Mouse (Mus musculus) forebrain, postnatal 0 days (tissue): ENCODE results near the gene Lrp1. TPM values are rescaled to one million over a fixed set of nuclear protein-coding genes. Genes with fewer than 3 reads are reported as not detected.

ENCODE experiments used
- ATAC-seq: fragments of 200-750 bp; cut with Nextera tagmentation; 2 replicates; pipeline ENCODE4 v1.8.0; 2017; ENCODE audit warnings: mild to moderate bottlenecking, moderate library complexity
- DNase-seq: peaks from one replicate; pipeline ENCODE4 v3.0.0-alpha.2; 2015
- H3K27ac ChIP-seq: fragments of 300-500 bp; sonication (generic); 2 replicates; pipeline ENCODE4 v1.5.1; 2014; ENCODE audit warnings: low read depth, mild to moderate bottlenecking, antibody characterized with exemption, low read length, moderate library complexity, mixed read lengths
- H3K27me3 ChIP-seq: fragments of 300-500 bp; sonication (generic); 2 replicates; pipeline ENCODE4 v1.6.1; 2014; ENCODE audit warnings: mild to moderate bottlenecking, low read length, mixed read lengths; ENCODE audit not compliant: insufficient read depth
- H3K36me3 ChIP-seq: fragments of 300-500 bp; sonication (generic); 2 replicates; pipeline ENCODE4 v1.6.1; 2014; ENCODE audit warnings: mild to moderate bottlenecking, moderate library complexity; ENCODE audit not compliant: insufficient read depth
- H3K4me1 ChIP-seq: fragments of 300-500 bp; sonication (generic); 2 replicates; pipeline ENCODE4 v1.6.1; 2014; ENCODE audit warnings: antibody characterized with exemption; ENCODE audit not compliant: insufficient read depth
- H3K4me2 ChIP-seq: fragments of 300-500 bp; sonication (generic); 2 replicates; pipeline ENCODE4 v1.6.1; 2014; ENCODE audit warnings: low read depth, mild to moderate bottlenecking, moderate library complexity
- H3K4me3 ChIP-seq: fragments of 300-500 bp; sonication (generic); 2 replicates; pipeline ENCODE4 v1.5.1; 2014; ENCODE audit warnings: low read depth, low read length, mixed read lengths
- H3K9ac ChIP-seq: fragments of 300-500 bp; sonication (generic); 2 replicates; pipeline ENCODE4 v1.6.1; 2014; ENCODE audit warnings: mild to moderate bottlenecking
- H3K9me3 ChIP-seq: fragments of 300-500 bp; sonication (generic); 2 replicates; pipeline ENCODE4 v1.6.1; 2016; ENCODE audit warnings: low read length
- CTCF ChIP-seq: sonication (generic); IDR thresholded peaks from 2 replicates; pipeline ENCODE4 v1.5.1; 2016; ENCODE audit warnings: antibody characterized with exemption, control low read depth, low read depth
- WGBS: fragments of 180-500 bp; shearing (Covaris S2); extraction: QIAGEN DNeasy Blood & Tissue Kit; methylation state at CpG from one replicate; pipeline ENCODE4 v1.1.7; 2014; 5-methylcytosine and 5-hydroxymethylcytosine counted together
- polyA plus RNA-seq: library from polyadenylated mRNA; unstranded; fragments of >200 nt; fragmentation: Nextera tagmentation; extraction: Ambion mirVana; gene quantifications from 2 replicates; pipeline ENCODE4 v1.2.1, GENCODE M21; 2015
- total RNA-seq: library from RNA; depleted of rRNA; stranded (reverse); fragments of >200 nt; gene quantifications from 2 replicates; pipeline ENCODE4 v1.2.3, GENCODE M21; 2014

The Lrp1 gene
- total and polyA plus RNA-seq, 2 experiments from 2014 or later, result 70.4 to 228 TPM

DNA sequence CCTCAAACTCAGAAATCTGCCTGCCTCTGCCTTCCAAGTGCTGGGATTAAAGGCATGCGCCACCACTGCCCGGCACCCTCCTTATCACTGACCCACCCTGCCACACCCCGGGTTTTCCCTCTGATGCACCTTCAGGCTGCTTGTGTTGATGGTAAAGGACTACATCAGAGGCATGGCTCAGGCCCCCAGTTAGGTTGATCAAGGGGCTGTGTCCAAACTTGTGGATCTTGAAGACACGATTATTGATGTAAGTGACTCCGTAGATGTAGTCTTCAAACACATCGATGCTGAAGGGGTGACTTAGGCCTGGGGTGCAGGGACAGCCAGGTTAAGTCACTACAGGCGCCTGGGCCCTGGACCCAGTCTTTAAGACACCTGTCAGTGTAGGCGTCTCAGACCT, 79.4 kb downstream of the Lrp1 start:
- H3K9me3 ChIP-seq, result no peaks in the 10 kb centered on the region
- no peak overlapping the region for H3K4me2 ChIP-seq
- H3K27ac ChIP-seq, result no peak overlapping the region
- WGBS, result 98% methylated on average over 8 of the region's 8 CpGs
- no peak for DNase-seq
- no peak overlapping the region for H3K9ac ChIP-seq
- TF ChIP-seq CTCF, result no peak
- peaks cover 82% of the 10 kb centered on the region for H3K36me3 ChIP-seq
- H3K27me3 ChIP-seq, result no peaks in the 10 kb centered on the region
- no peaks in the 10 kb centered on the region for H3K4me1 ChIP-seq
- no peak for ATAC-seq
- H3K4me3 ChIP-seq, result no peak overlapping the region

DNA sequence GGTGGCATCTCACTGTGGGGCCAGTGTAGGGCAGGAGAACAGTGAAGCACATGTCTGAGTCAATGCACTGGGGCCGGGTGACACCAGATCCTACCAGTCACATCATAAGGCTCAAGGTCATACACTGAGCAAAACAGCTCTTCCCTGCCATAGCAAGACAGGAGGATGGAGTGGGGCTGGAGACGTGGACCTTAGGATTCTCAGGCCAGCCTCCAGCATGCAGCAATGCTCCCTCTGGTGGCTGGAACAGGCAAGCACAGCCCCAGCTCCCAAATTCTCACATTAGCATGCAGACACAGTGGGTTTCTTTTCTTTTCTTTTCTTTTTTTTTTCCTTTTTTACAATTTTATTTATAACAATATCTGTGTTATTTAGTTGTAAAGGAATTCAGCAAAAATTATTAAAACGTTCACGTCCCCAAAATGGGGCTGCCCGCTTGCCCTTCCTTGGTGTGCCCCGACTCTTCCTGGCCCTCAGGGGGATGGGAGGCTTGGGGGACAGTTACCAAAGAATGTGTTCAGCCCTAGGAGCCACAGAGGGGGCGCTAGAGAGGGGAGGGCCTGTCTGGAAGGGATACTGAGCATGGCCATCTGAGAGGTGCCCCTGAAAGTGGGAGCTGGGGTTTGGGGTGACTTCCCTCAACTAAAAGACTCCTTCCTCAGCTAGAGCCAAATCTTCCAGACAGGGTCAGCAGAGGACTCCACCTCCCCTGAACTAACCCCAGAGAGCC, 82.9 kb downstream of the Lrp1 start:
- peak; percentile 39 for ATAC-seq
- no peak overlapping the region for H3K9ac ChIP-seq

DNA sequence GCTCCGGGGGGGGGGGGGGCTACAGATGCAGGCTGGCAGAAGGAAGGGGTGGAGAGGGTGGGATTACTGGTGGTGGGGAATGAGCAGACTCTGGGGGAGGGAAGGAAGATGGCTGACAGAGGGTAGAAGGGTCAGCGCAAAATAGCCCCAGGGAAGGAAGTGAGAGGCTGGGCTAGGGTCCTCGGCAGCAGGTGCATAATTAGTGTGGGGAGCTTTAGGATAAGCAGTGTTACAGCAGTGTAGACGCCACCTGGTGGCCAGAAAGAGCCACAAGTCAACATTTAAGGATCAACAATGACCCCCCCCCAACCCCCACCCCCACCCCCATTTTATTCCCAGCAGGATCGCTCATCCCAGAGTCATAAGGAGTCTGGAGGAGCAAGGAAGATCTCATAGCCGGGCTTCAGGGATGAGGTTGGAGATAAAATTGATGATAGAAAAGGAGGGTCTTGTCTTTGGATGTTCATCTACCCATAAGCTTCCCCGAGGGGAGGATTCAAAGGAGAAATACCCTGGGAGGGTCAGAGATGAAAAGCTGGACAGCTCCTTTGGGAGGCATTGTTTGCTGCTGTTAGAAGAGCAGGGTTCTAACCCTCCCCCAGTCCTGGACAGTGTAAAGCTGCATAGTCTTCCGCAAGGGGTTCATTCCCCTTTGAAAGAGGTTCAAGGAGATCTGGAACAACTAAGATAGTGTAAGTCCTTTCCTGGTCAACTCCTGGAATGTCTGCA, 84.2 kb downstream of the Lrp1 start:
- peak; percentile 62 for TF ChIP-seq CTCF
- H3K4me3 ChIP-seq, result no peak overlapping the region
- peak; percentile 71 for DNase-seq
- peaks cover 7% of the 10 kb centered on the region for H3K4me1 ChIP-seq
- no peaks in the 10 kb centered on the region for H3K9me3 ChIP-seq
- H3K36me3 ChIP-seq, result peaks cover 36% of the 10 kb centered on the region
- peak; percentile 53 for ATAC-seq
- 9% methylated on average over 8 of the region's 8 CpGs for WGBS
- H3K4me2 ChIP-seq, result no peak overlapping the region
- no peak overlapping the region for H3K27ac ChIP-seq
- no peak overlapping the region for H3K9ac ChIP-seq
- H3K27me3 ChIP-seq, result peaks cover 42% of the 10 kb centered on the region

More for the DNA sequence above, 82.9 kb downstream of the Lrp1 start:
- Histone ChIP-seq H3K4me3 (no peak overlapping the region), H3K4me1 (peaks cover 7% of the 10 kb centered on the region), H3K4me2 (no peak overlapping the region), H3K27me3 (peaks cover 29% of the 10 kb centered on the region), H3K36me3 (peaks cover 49% of the 10 kb centered on the region), H3K27ac (no peak overlapping the region), H3K9me3 (no peaks in the 10 kb centered on the region)
- TF ChIP-seq CTCF, result peak; percentile 94
- WGBS, result 27% methylated on average over 7 of the region's 7 CpGs
- peak; percentile 86 for DNase-seq

DNA sequence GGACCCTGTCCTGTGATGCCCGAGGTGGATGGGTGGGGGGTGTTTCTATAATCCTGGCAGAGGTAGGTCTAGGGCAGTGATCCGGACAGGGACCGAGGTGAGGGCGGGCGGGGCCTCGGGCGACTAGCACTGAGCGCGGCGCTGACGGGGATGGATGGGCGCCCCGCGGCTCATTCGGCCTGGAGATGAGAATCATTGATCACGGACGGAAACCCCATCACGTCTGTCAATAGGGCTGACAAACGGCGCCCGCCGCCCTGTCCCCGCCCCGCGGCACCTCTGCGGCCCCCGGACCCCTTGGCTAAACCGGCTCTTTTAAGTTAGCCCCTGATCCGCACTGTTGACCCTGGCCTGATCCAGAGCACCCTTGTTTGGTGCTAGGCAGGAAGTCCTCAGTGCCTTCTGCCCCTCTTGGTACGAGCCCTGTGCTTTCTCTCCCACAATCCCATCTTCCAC, 86.0 kb downstream of the Lrp1 start:
- Histone ChIP-seq H3K27me3 (peaks cover 54% of the 10 kb centered on the region), H3K36me3 (peaks cover 18% of the 10 kb centered on the region), H3K9me3 (no peaks in the 10 kb centered on the region), H3K9ac (peak overlapping the region; percentile 37; the same call in 1 of the 2 replicates), H3K4me1 (peaks cover 7% of the 10 kb centered on the region), H3K4me3 (peak overlapping the region; percentile 46), H3K27ac (no peak overlapping the region), H3K4me2 (peak overlapping the region; percentile 87)
- no peak for DNase-seq
- 3% methylated on average over 20 of the region's 30 CpGs for WGBS
- no peak for TF ChIP-seq CTCF
- no peak for ATAC-seq

DNA sequence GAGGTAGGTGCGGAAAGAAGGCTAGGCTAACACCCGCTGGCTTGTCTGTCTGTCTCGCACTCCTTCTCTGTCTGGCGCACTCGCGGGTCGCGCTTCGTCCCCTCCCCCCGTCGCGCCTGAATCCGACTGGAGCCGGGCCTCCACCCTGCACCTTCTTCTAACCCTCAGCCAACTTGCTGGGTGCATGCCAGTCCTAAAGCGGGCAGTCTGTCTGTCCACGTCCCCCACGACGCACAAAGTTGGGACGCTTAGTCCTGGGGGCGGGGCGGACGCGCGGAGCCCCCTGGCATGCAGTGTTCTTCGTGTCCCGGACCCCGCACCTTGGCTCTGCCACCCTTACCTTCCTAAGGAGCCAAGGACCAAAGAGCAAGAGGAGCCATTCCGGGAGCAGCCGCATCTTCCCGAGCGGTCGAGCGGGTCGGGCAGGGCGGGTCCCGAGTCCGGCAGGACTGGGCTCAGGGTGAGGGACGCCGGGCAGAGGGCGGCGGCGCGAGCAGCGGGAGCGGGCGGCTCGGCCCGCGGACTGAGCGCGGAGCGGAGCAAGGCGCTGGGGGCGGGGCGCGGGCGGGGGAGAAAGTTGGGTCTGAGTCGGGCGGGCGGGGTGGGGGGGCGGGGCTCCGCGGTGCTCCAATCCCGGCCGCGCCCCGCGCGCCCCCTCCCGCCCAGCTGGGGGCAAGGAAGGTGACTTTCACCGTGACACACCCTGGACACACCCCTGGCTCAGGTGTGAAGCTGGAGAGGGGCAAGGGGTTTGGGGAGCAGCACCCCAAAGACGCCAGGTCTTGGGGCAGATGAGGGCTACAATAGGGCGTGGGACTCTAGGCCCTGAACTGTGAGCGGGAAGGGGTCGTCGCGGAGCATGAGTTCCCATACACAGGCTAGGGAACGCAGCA, 86.7 kb downstream of the Lrp1 start, which contains the start of gene Nxph4:
Gene Nxph4 (minus strand): TSS at position 524 of the 893 bp plus-strand sequence.
- Histone ChIP-seq H3K4me3 (peak within 1 kb of the TSS; percentile 46), H3K9me3 (no peaks in the 10 kb centered on the region), H3K4me1 (peaks cover 7% of the 10 kb centered on the region), H3K9ac (peak within 1 kb of the TSS; percentile 37; the same call in 1 of the 2 replicates), H3K27ac (no peak within 1 kb of the TSS), H3K27me3 (peaks cover 61% of the 10 kb centered on the region), H3K36me3 (peaks cover 11% of the 10 kb centered on the region), H3K4me2 (peak within 1 kb of the TSS; percentile 87)
- no peak for TF ChIP-seq CTCF
- WGBS, result 2% methylated on average over 54 of the region's 78 CpGs
- ATAC-seq (no peak), DNase-seq (no peak)

DNA sequence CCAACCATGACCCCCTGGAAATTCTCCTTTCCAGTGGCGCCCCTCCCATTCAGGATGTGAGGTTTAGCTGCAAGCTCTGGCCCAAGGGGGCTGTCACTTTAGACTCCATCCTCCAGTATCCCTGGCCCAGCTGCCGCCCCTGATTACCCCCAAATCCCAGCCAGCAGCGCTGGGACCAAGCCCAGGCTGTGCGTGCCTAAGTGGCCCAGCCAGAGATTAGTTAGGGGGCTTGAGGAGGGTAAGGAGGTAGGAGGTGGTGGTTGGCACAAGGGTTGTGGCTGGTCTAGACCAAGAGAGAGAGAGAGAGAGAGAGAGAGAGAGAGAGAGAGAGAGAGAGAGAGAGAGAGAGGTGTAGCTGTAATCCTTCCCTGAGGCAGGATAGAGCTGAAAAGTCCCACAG, 89.4 kb downstream of the Lrp1 start:
- Histone ChIP-seq H3K36me3 (no peaks in the 10 kb centered on the region), H3K27ac (no peak overlapping the region), H3K4me2 (peak overlapping the region; percentile 45; the same call in 1 of the 2 replicates), H3K4me1 (peaks cover 7% of the 10 kb centered on the region), H3K27me3 (peaks cover 85% of the 10 kb centered on the region), H3K9ac (no peak overlapping the region), H3K9me3 (no peaks in the 10 kb centered on the region), H3K4me3 (no peak overlapping the region)
- no peak; the same call in 1 of the 2 replicates for ATAC-seq
- WGBS, result 8% methylated on average over 4 of the region's 4 CpGs
- no peak for TF ChIP-seq CTCF
- DNase-seq, result no peak
